In genomic region chr10:24622586-24622985, GRCm38 (mm10) we compare ENCODE assay signal across 8 mouse cellular contexts. TPM values are rescaled to one million over a fixed set of nuclear protein-coding genes. Genes with fewer than 3 reads are reported as not detected.
A peak's percentile ranks its signal among the peaks of the same experiment; 100 is the strongest.
DNase-seq lines count a peak whose midpoint lies in the region; ATAC-seq and TF ChIP-seq lines count a peak whose summit lies in the region.

No protein-coding gene starts in this region.

- H3K27me3 ChIP-seq in liver, embryonic 12.5 days (replicated peaks), result no peaks in the 10 kb centered on the region
- H3K27me3 ChIP-seq in heart, postnatal 0 days (ENCODE audit: control insufficient read depth, insufficient read depth, low read length), result no peaks in the 10 kb centered on the region
- no peaks in the 10 kb centered on the region for H3K27me3 ChIP-seq in limb, embryonic 11.5 days (ENCODE audit: control insufficient read depth, insufficient read depth, low read length)

- peak; percentile 99 for TF ChIP-seq CTCF in heart, postnatal 0 days (IDR thresholded peaks at IDR 0.05; ENCODE audit: low read depth)

- H3K27ac ChIP-seq in liver, embryonic 12.5 days, result no peak overlapping the region
- no peak overlapping the region for H3K27ac ChIP-seq in heart, postnatal 0 days (ENCODE audit: low read depth)
- no peak overlapping the region for H3K27ac ChIP-seq in limb, embryonic 11.5 days (replicated peaks; ENCODE audit: low read depth, low read length)

- TF ChIP-seq EP300 in heart, postnatal 0 days (IDR thresholded peaks at IDR 0.05; ENCODE audit: low read depth), result no peak

- H3K4me1 ChIP-seq in liver, embryonic 12.5 days, result no peaks in the 10 kb centered on the region
- no peaks in the 10 kb centered on the region for H3K4me1 ChIP-seq in heart, postnatal 0 days (ENCODE audit: control insufficient read depth, insufficient read depth)
- H3K4me1 ChIP-seq in limb, embryonic 11.5 days (ENCODE audit: control insufficient read depth, insufficient read depth, low read length), result 0 out of 2 replicates have a peak, but pooled peaks cover 2% of the 10 kb centered on the region

- DNase-seq in liver (peak; percentile 77), R1 (ENCODE audit: low read depth, low spot score) (peak; percentile 86)
- peak; percentile 41 to 51 for DNase-seq in cerebellum, postnatal 36 days
- DNase-seq in heart, postnatal 0 days (ENCODE audit: low spot score), result peak; percentile 55
- DNase-seq in limb, embryonic 11.5 days (ENCODE audit: low spot score), result peak; percentile 83
- peak; percentile 49 for DNase-seq in retina, adult 2 months (ENCODE audit: low read depth, low spot score)
- DNase-seq in urinary bladder, postnatal 36 days (ENCODE audit: low spot score in 2 of 2), result peak; percentile 59 to 72

- no peak for ATAC-seq in liver, embryonic 12.5 days
- ATAC-seq in heart, postnatal 0 days (ENCODE audit: insufficient read depth, low read depth), result no peak
- ATAC-seq in limb, embryonic 11.5 days (ENCODE audit: insufficient number of reproducible peaks, low FRiP score, low TSS enrichment, low read depth), result no peak

- no peak overlapping the region for H3K4me2 ChIP-seq in liver, embryonic 12.5 days
- H3K4me2 ChIP-seq in heart, postnatal 0 days (ENCODE audit: low read depth, low read length), result no peak overlapping the region
- H3K4me2 ChIP-seq in limb, embryonic 11.5 days (ENCODE audit: low read depth, severe bottlenecking), result no peak overlapping the region

- no peaks in the 10 kb centered on the region for H3K9me3 ChIP-seq in liver, embryonic 12.5 days (replicated peaks)
- H3K9me3 ChIP-seq in heart, postnatal 0 days (replicated peaks; ENCODE audit: control insufficient read depth, low read length), result no peaks in the 10 kb centered on the region
- H3K9me3 ChIP-seq in limb, embryonic 11.5 days (ENCODE audit: control insufficient read depth, low read length), result no peaks in the 10 kb centered on the region

- H3K9ac ChIP-seq in liver, embryonic 12.5 days, result no peak overlapping the region
- H3K9ac ChIP-seq in heart, postnatal 0 days (replicated peaks; ENCODE audit: low read depth, low read length), result no peak overlapping the region
- no peak overlapping the region for H3K9ac ChIP-seq in limb, embryonic 11.5 days (ENCODE audit: low read length)

- 17% methylated on average over 7 of the region's 7 CpGs for WGBS in liver, embryonic 12.5 days (ENCODE audit: insufficient replicate concordance)
- WGBS in heart, postnatal 0 days, result 31% methylated on average over 7 of the region's 7 CpGs
- WGBS in limb, embryonic 11.5 days, result 29% methylated on average over 7 of the region's 7 CpGs

- no peak overlapping the region for H3K4me3 ChIP-seq in liver, embryonic 12.5 days
- no peak overlapping the region for H3K4me3 ChIP-seq in heart, postnatal 0 days (ENCODE audit: low read depth, low read length)
- no peak overlapping the region for H3K4me3 ChIP-seq in limb, embryonic 11.5 days (ENCODE audit: low read depth, low read length)

- H3K36me3 ChIP-seq in liver, embryonic 12.5 days, result no peaks in the 10 kb centered on the region
- H3K36me3 ChIP-seq in heart, postnatal 0 days (replicated peaks; ENCODE audit: control insufficient read depth, insufficient read depth, low read length), result no peaks in the 10 kb centered on the region
- H3K36me3 ChIP-seq in limb, embryonic 11.5 days (ENCODE audit: control insufficient read depth, insufficient read depth, low read length), result no peaks in the 10 kb centered on the region

RNA-seq across cellular contexts. Expression of gene Ccn2, which starts 27.3 kb away (rescaled TPM):
- polyA plus RNA-seq in liver, embryonic 12.5 days (2016; fragmentation: Nextera tagmentation; extraction: Ambion mirVana), result 1.4 and 2.3 TPM in 2 replicates
- total RNA-seq in heart, postnatal 0 days (2014; rRNA removed; ENCODE audit: low replicate concordance), result 265 and 376 TPM in 2 replicates
- polyA plus RNA-seq in heart, postnatal 0 days (2015; fragmentation: Nextera tagmentation; extraction: Ambion mirVana), result 15.3 and 24.4 TPM in 2 replicates
- 2.4 and 2.9 TPM in 2 replicates for polyA plus RNA-seq in limb, embryonic 11.5 days (2014; fragmentation: Nextera tagmentation; extraction: Ambion mirVana)
